Mouse (Mus musculus): ENCODE measurements at regions not wholly inside any gene's neighbourhood (a gene's known extent, or its start where the extent isn't known, plus 50 kb on each side); places are given as distances from the start of the nearest gene placed in this dataset.

- Histone ChIP-seq H3K9ac (no peak overlapping the region), H3K4me2 (no peak overlapping the region), H3K4me3 (no peak overlapping the region), H3K27me3 (no peaks in the 10 kb centered on the region), H3K27ac (no peak overlapping the region), H3K4me1 (0 out of 2 replicates have a peak, but pooled peaks cover 6% of the 10 kb centered on the region), H3K9me3 (no peaks in the 10 kb centered on the region), H3K36me3 (no peaks in the 10 kb centered on the region)
- 25% methylated on average over 5 of the region's 5 CpGs for WGBS
- ATAC-seq (ENCODE audit: borderline replicate concordance, extremely low read depth, low FRiP score, low TSS enrichment), result no peak
These were observed 251.5 kb downstream of the Hdgfl1 start for GRCm38 (mm10) chr13:26518425-26518824.

- no peak overlapping the region for H3K9ac ChIP-seq
- 0 out of 2 replicates have a peak, but pooled peaks cover 6% of the 10 kb centered on the region for H3K4me1 ChIP-seq
- no peak for ATAC-seq (ENCODE audit: borderline replicate concordance, extremely low read depth, low FRiP score, low TSS enrichment)
- 66% methylated on average over 4 of the region's 4 CpGs for WGBS
- H3K4me3 ChIP-seq, result no peak overlapping the region
- H3K27ac ChIP-seq, result no peak overlapping the region
- H3K36me3 ChIP-seq, result no peaks in the 10 kb centered on the region
- no peaks in the 10 kb centered on the region for H3K9me3 ChIP-seq
- no peak overlapping the region for H3K4me2 ChIP-seq
- no peaks in the 10 kb centered on the region for H3K27me3 ChIP-seq
These were observed 252.3 kb downstream of the Hdgfl1 start for GRCm38 (mm10) chr13:26517646-26518045.

GRCm38 (mm10) chr13:26510448-26510847 is 259.5 kb downstream of the Hdgfl1 start:
- Histone ChIP-seq H3K4me3 (no peak overlapping the region), H3K9ac (no peak overlapping the region), H3K9me3 (no peaks in the 10 kb centered on the region), H3K27me3 (no peaks in the 10 kb centered on the region), H3K27ac (no peak overlapping the region), H3K4me2 (no peak overlapping the region), H3K36me3 (no peaks in the 10 kb centered on the region), H3K4me1 (no peaks in the 10 kb centered on the region)
- 71% methylated on average over 4 of the region's 4 CpGs for WGBS
- ATAC-seq (ENCODE audit: borderline replicate concordance, extremely low read depth, low FRiP score, low TSS enrichment), result no peak

GRCm38 (mm10) chr13:26509841-26510240 is 260.1 kb downstream of the Hdgfl1 start:
- H3K4me2 ChIP-seq, result no peak overlapping the region
- WGBS, result 88% methylated on average over 3 of the region's 3 CpGs
- no peaks in the 10 kb centered on the region for H3K9me3 ChIP-seq
- H3K27ac ChIP-seq, result no peak overlapping the region
- no peaks in the 10 kb centered on the region for H3K36me3 ChIP-seq
- H3K4me1 ChIP-seq, result no peaks in the 10 kb centered on the region
- ATAC-seq (ENCODE audit: borderline replicate concordance, extremely low read depth, low FRiP score, low TSS enrichment), result no peak
- H3K4me3 ChIP-seq, result no peak overlapping the region
- H3K9ac ChIP-seq, result no peak overlapping the region
- no peaks in the 10 kb centered on the region for H3K27me3 ChIP-seq

GRCm38 (mm10) chr13:26503744-26504143 is 266.2 kb downstream of the Hdgfl1 start:
- H3K4me3 ChIP-seq, result no peak overlapping the region
- no peak overlapping the region for H3K4me2 ChIP-seq
- H3K27me3 ChIP-seq, result no peaks in the 10 kb centered on the region
- no peak overlapping the region for H3K9ac ChIP-seq
- ATAC-seq (ENCODE audit: borderline replicate concordance, extremely low read depth, low FRiP score, low TSS enrichment), result no peak
- no peaks in the 10 kb centered on the region for H3K36me3 ChIP-seq
- H3K27ac ChIP-seq, result no peak overlapping the region
- no peaks in the 10 kb centered on the region for H3K9me3 ChIP-seq
- 98% methylated on average over 1 of the region's 1 CpGs for WGBS
- no peaks in the 10 kb centered on the region for H3K4me1 ChIP-seq

GRCm38 (mm10) chr13:26497086-26497485 is 272.9 kb downstream of the Hdgfl1 start:
- Histone ChIP-seq H3K4me1 (no peaks in the 10 kb centered on the region), H3K9ac (no peak overlapping the region), H3K4me2 (no peak overlapping the region), H3K4me3 (no peak overlapping the region), H3K27me3 (no peaks in the 10 kb centered on the region), H3K9me3 (no peaks in the 10 kb centered on the region), H3K36me3 (no peaks in the 10 kb centered on the region), H3K27ac (no peak overlapping the region)
- 59% methylated on average over 2 of the region's 2 CpGs for WGBS
- no peak for ATAC-seq (ENCODE audit: borderline replicate concordance, extremely low read depth, low FRiP score, low TSS enrichment)

- ATAC-seq (ENCODE audit: borderline replicate concordance, extremely low read depth, low FRiP score, low TSS enrichment), result no peak
- no peaks in the 10 kb centered on the region for H3K4me1 ChIP-seq
These were observed 274.1 kb downstream of the Hdgfl1 start for GRCm38 (mm10) chr13:26495871-26496270.

GRCm38 (mm10) chr13:26469343-26469742 is 300.6 kb downstream of the Hdgfl1 start:
- Histone ChIP-seq H3K9ac (no peak overlapping the region), H3K27me3 (no peaks in the 10 kb centered on the region), H3K27ac (no peak overlapping the region), H3K4me3 (no peak overlapping the region), H3K9me3 (no peaks in the 10 kb centered on the region), H3K4me2 (no peak overlapping the region), H3K36me3 (no peaks in the 10 kb centered on the region), H3K4me1 (no peaks in the 10 kb centered on the region)
- ATAC-seq (ENCODE audit: borderline replicate concordance, extremely low read depth, low FRiP score, low TSS enrichment), result no peak
- 45% methylated on average over 3 of the region's 3 CpGs for WGBS

More at GRCm38 (mm10) chr13:26495871-26496270, 274.1 kb downstream of the Hdgfl1 start:
- Histone ChIP-seq H3K4me2 (no peak overlapping the region), H3K9me3 (no peaks in the 10 kb centered on the region), H3K27me3 (no peaks in the 10 kb centered on the region), H3K4me3 (no peak overlapping the region), H3K36me3 (no peaks in the 10 kb centered on the region), H3K27ac (no peak overlapping the region), H3K9ac (no peak overlapping the region)

- no peaks in the 10 kb centered on the region for H3K36me3 ChIP-seq
- ATAC-seq (ENCODE audit: borderline replicate concordance, extremely low read depth, low FRiP score, low TSS enrichment), result no peak
These were observed 302.4 kb downstream of the Hdgfl1 start for GRCm38 (mm10) chr13:26467526-26467925.

GRCm38 (mm10) chr13:26464523-26464922 is 305.4 kb downstream of the Hdgfl1 start:
- no peak overlapping the region for H3K27ac ChIP-seq
- WGBS, result 55% methylated on average over 2 of the region's 2 CpGs
- no peak for ATAC-seq (ENCODE audit: borderline replicate concordance, extremely low read depth, low FRiP score, low TSS enrichment)

More at GRCm38 (mm10) chr13:26467526-26467925, 302.4 kb downstream of the Hdgfl1 start:
- H3K4me1 ChIP-seq, result no peaks in the 10 kb centered on the region
- no peak overlapping the region for H3K4me2 ChIP-seq
- no peak overlapping the region for H3K27ac ChIP-seq
- no peaks in the 10 kb centered on the region for H3K9me3 ChIP-seq
- no peaks in the 10 kb centered on the region for H3K27me3 ChIP-seq
- H3K4me3 ChIP-seq, result no peak overlapping the region
- H3K9ac ChIP-seq, result no peak overlapping the region

GRCm38 (mm10) chr13:26464096-26464495 is 305.9 kb downstream of the Hdgfl1 start:
- H3K9me3 ChIP-seq, result no peaks in the 10 kb centered on the region
- no peak for ATAC-seq (ENCODE audit: borderline replicate concordance, extremely low read depth, low FRiP score, low TSS enrichment)

More at GRCm38 (mm10) chr13:26464523-26464922, 305.4 kb downstream of the Hdgfl1 start:
- no peak overlapping the region for H3K4me3 ChIP-seq
- no peaks in the 10 kb centered on the region for H3K9me3 ChIP-seq
- no peaks in the 10 kb centered on the region for H3K4me1 ChIP-seq
- H3K4me2 ChIP-seq, result no peak overlapping the region
- H3K36me3 ChIP-seq, result no peaks in the 10 kb centered on the region
- H3K9ac ChIP-seq, result no peak overlapping the region
- no peaks in the 10 kb centered on the region for H3K27me3 ChIP-seq

GRCm38 (mm10) chr13:26457487-26458253 is 312.3 kb downstream of the Hdgfl1 start:
- no peak overlapping the region for H3K9ac ChIP-seq
- H3K4me1 ChIP-seq, result no peaks in the 10 kb centered on the region
- H3K27me3 ChIP-seq, result no peaks in the 10 kb centered on the region
- no peak for ATAC-seq (ENCODE audit: borderline replicate concordance, extremely low read depth, low FRiP score, low TSS enrichment)
- H3K27ac ChIP-seq, result no peak overlapping the region
- H3K36me3 ChIP-seq, result no peaks in the 10 kb centered on the region
- H3K9me3 ChIP-seq, result no peaks in the 10 kb centered on the region
- no peak overlapping the region for H3K4me3 ChIP-seq
- no peak overlapping the region for H3K4me2 ChIP-seq
- 62% methylated on average over 4 of the region's 4 CpGs for WGBS

More at GRCm38 (mm10) chr13:26464096-26464495, 305.9 kb downstream of the Hdgfl1 start:
- Histone ChIP-seq H3K36me3 (no peaks in the 10 kb centered on the region), H3K27me3 (no peaks in the 10 kb centered on the region), H3K4me2 (no peak overlapping the region), H3K4me3 (no peak overlapping the region), H3K9ac (no peak overlapping the region), H3K4me1 (no peaks in the 10 kb centered on the region), H3K27ac (no peak overlapping the region)

Measured in lung, embryonic 15.5 days (tissue).